Mouse (Mus musculus): ENCODE measurements around the gene Ttc39a. TPM values are rescaled to one million over a fixed set of nuclear protein-coding genes. Genes with fewer than 3 reads are reported as not detected.
"Not testable (repeated sequence)": the region's sequence is repeated elsewhere in the genome, so short reads cannot be mapped to it uniquely, and the experiment has no call there.

The Ttc39a gene
- polyA plus RNA-seq, 1 experiment from 2014 or later, result 3.5 TPM

DNA sequence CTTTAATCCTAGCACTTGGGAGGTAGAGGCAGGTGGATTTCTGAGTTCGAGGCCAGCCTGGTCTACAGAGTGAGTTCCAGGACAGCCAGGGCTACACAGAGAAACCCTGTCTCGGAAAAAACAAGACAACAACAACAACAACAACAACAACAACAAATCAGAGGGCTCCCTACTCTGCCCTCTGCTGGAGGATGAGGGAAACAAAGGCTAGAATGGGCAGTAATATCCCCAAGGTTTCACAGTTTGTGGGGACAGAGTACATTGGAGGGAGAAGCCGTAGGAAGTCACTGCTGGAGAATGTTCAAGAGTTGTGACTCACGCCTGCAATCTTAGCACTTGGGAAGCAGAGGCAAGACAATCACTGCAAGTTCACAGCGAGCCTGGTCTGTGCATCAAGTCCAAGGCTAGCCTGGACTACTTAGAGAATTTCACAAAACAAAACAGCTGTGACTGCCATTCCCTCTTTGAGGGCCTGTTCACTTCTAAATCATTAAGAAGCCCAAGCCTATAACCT, 5.2 kb upstream of the Ttc39a start:
- 81% methylated on average over 5 of the region's 5 CpGs for WGBS
- no peak overlapping the region for H3K4me3 ChIP-seq (replicated peaks; ENCODE audit: low read length)
- no peak for ATAC-seq (ENCODE audit: low FRiP score)

DNA sequence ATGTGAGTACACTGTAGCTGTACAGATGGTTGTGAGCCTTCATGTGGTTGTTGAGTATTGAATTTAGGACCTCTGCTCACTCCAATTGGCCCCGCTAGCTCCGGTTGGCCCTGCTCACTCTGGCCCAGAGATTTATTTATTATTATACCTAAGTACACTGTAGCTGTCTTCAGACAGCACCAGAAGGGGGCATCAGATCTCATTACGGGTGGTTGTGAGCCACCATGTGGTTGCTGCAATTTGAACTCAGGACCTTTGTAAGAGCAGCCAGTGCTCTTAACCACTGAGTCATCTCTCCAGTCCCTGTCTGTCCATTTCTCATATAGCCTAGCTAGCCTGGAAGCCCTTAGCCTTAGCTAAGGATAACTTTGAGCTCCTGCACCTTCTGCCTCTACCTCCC, 1.5 kb upstream of the Ttc39a start:
- H3K4me2 ChIP-seq (replicated peaks); H3K27me3 ChIP-seq (ENCODE audit: control insufficient read depth, insufficient read depth, low read length); H3K9me3 ChIP-seq (ENCODE audit: control insufficient read depth, low read length); DNase-seq (ENCODE audit: low spot score); H3K4me1 ChIP-seq (replicated peaks; ENCODE audit: control insufficient read depth, insufficient read depth, low read length); H3K9ac ChIP-seq; ATAC-seq (ENCODE audit: low FRiP score); H3K36me3 ChIP-seq (replicated peaks; ENCODE audit: control insufficient read depth, insufficient read depth); H3K4me3 ChIP-seq (replicated peaks; ENCODE audit: low read length); H3K27ac ChIP-seq: not testable (repeated sequence)
- WGBS, result 88% methylated on average over 3 of the region's 3 CpGs

More for the DNA sequence above, 5.2 kb upstream of the Ttc39a start:
- Histone ChIP-seq H3K36me3 (replicated peaks; ENCODE audit: control insufficient read depth, insufficient read depth) (no peaks in the 10 kb centered on the region), H3K9me3 (ENCODE audit: control insufficient read depth, low read length) (no peaks in the 10 kb centered on the region), H3K27ac (no peak overlapping the region), H3K4me2 (replicated peaks) (no peak overlapping the region), H3K4me1 (replicated peaks; ENCODE audit: control insufficient read depth, insufficient read depth, low read length) (peaks cover 3% of the 10 kb centered on the region), H3K27me3 (ENCODE audit: control insufficient read depth, insufficient read depth, low read length) (no peaks in the 10 kb centered on the region), H3K9ac (no peak overlapping the region)
- no peak for DNase-seq (ENCODE audit: low spot score)

DNA sequence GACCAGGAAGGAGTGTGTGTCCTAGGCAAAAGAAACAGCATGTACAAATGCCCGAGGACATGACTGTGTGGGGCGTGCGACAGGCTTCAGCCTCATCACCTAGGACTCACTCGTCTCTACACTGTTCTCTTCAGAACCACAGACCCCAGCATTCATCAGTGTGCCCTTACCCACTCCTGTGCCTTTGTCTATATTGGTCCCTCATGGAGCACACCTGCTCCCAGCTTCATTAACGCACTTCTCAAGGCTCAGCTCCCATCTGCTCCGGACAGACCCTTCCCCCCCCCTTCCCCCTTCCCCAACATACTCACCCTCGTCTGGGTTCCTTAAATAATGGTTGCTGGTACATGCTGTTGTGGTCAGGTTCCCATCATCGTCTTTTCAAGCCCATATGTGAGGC, 1.0 kb upstream of the Ttc39a start:
- Histone ChIP-seq H3K9ac (no peak overlapping the region), H3K27me3 (ENCODE audit: control insufficient read depth, insufficient read depth, low read length) (no peaks in the 10 kb centered on the region), H3K4me3 (replicated peaks; ENCODE audit: low read length) (no peak overlapping the region), H3K9me3 (ENCODE audit: control insufficient read depth, low read length) (no peaks in the 10 kb centered on the region), H3K27ac (no peak overlapping the region), H3K4me1 (replicated peaks; ENCODE audit: control insufficient read depth, insufficient read depth, low read length) (peaks cover 7% of the 10 kb centered on the region), H3K36me3 (replicated peaks; ENCODE audit: control insufficient read depth, insufficient read depth) (no peaks in the 10 kb centered on the region), H3K4me2 (replicated peaks) (peak overlapping the region; percentile 98; the same call in 1 of the 2 replicates)
- ATAC-seq (ENCODE audit: low FRiP score) (no peak), DNase-seq (ENCODE audit: low spot score) (no peak)
- WGBS, result 43% methylated on average over 8 of the region's 8 CpGs

DNA sequence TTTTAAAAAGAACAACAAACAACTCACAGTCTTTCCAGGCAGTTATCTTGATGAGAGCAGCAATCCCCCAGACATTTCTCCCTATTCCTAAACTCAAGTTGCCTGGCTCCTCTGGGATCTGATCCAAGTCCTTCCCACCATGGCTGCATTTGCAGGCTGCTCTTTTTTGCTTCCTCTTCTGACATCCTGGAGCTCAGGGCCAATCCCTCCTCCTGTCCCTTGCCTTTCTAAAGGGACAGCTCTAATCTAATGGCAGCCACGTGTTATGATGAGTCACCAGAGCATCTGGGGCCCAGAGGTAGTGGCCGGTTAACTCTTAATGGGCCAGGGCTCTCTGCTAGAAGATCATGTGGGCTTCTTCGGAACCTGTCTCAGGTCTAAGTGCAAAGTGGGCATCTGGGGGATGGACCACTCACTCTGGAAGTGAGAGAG, 353 bp upstream of the Ttc39a start:
- WGBS, result 7% methylated on average over 3 of the region's 3 CpGs
- H3K4me2 ChIP-seq (replicated peaks), result peak overlapping the region; percentile 98
- ATAC-seq (ENCODE audit: low FRiP score), result peak; percentile 33; the same call in 1 of the 2 replicates
- no peaks in the 10 kb centered on the region for H3K27me3 ChIP-seq (ENCODE audit: control insufficient read depth, insufficient read depth, low read length)
- H3K4me1 ChIP-seq (replicated peaks; ENCODE audit: control insufficient read depth, insufficient read depth, low read length), result peaks cover 7% of the 10 kb centered on the region
- no peak overlapping the region for H3K27ac ChIP-seq
- no peaks in the 10 kb centered on the region for H3K9me3 ChIP-seq (ENCODE audit: control insufficient read depth, low read length)
- no peaks in the 10 kb centered on the region for H3K36me3 ChIP-seq (replicated peaks; ENCODE audit: control insufficient read depth, insufficient read depth)
- H3K9ac ChIP-seq, result peak overlapping the region; percentile 77
- H3K4me3 ChIP-seq (replicated peaks; ENCODE audit: low read length), result peak overlapping the region; percentile 75
- peak; percentile 42 for DNase-seq (ENCODE audit: low spot score)

DNA sequence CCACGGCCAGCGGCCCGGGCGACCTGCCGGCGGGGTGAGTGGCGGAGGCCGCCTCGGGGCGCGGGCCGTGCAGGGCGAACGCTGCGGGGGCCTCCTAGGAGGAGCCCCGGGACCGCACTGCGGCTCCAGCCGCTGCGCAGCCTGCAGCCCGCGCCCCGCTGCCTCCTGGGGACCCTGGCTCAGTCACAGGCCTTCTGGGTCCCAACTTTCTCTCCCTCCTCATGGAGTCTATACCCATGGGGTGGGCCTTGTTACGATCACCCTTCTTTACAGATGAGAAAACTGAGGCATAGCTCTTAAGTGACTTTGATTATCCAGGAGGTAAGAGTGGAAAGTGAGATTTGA, 725 bp downstream of the Ttc39a start:
- Histone ChIP-seq H3K36me3 (replicated peaks; ENCODE audit: control insufficient read depth, insufficient read depth) (no peaks in the 10 kb centered on the region), H3K4me2 (replicated peaks) (peak overlapping the region; percentile 98), H3K27me3 (ENCODE audit: control insufficient read depth, insufficient read depth, low read length) (no peaks in the 10 kb centered on the region), H3K27ac (no peak overlapping the region), H3K4me1 (replicated peaks; ENCODE audit: control insufficient read depth, insufficient read depth, low read length) (peaks cover 7% of the 10 kb centered on the region), H3K9ac (peak overlapping the region; percentile 77), H3K4me3 (replicated peaks; ENCODE audit: low read length) (peak overlapping the region; percentile 75), H3K9me3 (ENCODE audit: control insufficient read depth, low read length) (no peaks in the 10 kb centered on the region)
- DNase-seq (ENCODE audit: low spot score) (no peak), ATAC-seq (ENCODE audit: low FRiP score) (no peak)
- 3% methylated on average over 24 of the region's 24 CpGs for WGBS

DNA sequence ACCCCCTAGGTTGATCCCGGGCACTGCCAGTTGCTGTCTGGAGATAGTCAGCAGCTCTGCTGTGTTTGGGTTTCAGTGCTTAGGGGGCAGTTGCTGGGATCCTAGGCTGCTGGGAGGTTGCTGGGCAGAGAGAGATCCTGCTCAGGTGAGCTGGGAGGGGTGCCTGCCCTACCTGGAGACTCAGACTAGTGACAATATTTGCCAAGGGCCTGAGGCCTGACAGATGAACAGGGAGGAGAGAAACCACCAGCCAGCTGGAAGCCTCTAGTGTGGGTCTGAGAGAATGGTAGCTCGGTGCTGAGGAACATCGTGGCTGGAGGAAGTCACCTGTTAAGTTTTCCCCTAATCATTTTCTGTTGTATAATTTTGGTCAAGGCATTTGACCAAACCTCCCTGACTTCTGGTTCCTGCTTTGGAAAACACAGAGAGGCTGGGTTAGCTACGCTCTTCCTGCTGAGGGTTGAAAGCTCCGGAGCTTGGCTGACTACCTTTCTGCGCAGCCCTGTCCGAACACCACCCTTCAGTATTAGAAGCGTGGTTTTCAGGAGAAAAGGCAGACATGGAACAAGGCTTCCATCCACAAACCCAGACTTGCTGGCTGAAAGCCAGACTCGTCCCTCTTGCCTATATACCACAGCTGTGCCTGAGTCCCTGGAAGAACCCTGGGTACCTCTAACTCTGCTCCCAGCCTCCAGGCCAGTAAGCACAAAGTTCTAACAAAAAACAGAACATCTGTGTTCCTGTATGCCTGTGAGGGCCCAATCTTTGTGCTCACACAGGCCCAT, 1.5 kb downstream of the Ttc39a start:
- no peak overlapping the region for H3K27ac ChIP-seq
- 82% methylated on average over 9 of the region's 9 CpGs for WGBS
- H3K36me3 ChIP-seq (replicated peaks; ENCODE audit: control insufficient read depth, insufficient read depth), result no peaks in the 10 kb centered on the region
- ATAC-seq (ENCODE audit: low FRiP score) (no peak), DNase-seq (ENCODE audit: low spot score) (no peak)
- H3K4me2 ChIP-seq (replicated peaks), result peak overlapping the region; percentile 98; the same call in 1 of the 2 replicates
- H3K9me3 ChIP-seq (ENCODE audit: control insufficient read depth, low read length), result no peaks in the 10 kb centered on the region
- H3K4me1 ChIP-seq (replicated peaks; ENCODE audit: control insufficient read depth, insufficient read depth, low read length), result peaks cover 7% of the 10 kb centered on the region
- no peaks in the 10 kb centered on the region for H3K27me3 ChIP-seq (ENCODE audit: control insufficient read depth, insufficient read depth, low read length)
- no peak overlapping the region for H3K4me3 ChIP-seq (replicated peaks; ENCODE audit: low read length)
- no peak overlapping the region for H3K9ac ChIP-seq

DNA sequence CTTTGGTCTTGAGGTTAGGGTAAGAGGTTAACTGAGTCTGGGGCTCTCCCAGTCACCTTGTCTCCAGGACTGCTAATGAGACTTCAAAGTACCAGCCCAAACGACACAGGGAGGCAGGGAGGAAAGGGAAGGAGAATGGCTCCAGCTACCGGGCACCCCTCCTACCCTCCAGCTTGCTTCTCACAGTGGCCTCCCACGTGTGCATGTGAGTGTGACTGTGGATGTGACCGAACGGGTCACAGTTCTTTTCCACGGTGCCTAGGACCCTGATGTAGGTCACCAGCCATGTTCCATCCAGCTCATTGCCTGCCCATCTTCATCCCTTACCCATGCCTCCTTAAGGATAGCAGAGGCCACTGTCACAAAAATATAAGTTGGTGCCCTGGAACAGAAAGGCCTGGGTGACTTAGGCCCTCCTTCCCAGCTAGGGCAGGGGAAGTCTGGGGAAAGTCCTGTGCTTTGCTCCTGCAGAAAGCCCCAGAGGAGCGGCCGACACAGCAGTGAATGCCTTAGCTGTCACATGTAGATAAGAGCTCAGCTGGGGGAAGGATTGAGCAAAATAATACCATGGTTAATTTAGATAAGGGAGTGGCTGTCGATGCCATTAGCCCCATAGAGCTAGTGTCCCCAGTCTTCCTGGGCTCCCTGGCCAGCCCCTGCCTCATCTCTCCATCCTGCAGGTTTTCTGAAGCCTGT, 4.4 kb downstream of the Ttc39a start:
- H3K9ac ChIP-seq, result no peak overlapping the region
- H3K9me3 ChIP-seq (ENCODE audit: control insufficient read depth, low read length), result no peaks in the 10 kb centered on the region
- H3K27ac ChIP-seq, result no peak overlapping the region
- H3K4me1 ChIP-seq (replicated peaks; ENCODE audit: control insufficient read depth, insufficient read depth, low read length), result peaks cover 7% of the 10 kb centered on the region
- DNase-seq (ENCODE audit: low spot score), result no peak
- WGBS, result 67% methylated on average over 9 of the region's 9 CpGs
- no peak for ATAC-seq (ENCODE audit: low FRiP score)
- H3K4me3 ChIP-seq (replicated peaks; ENCODE audit: low read length), result no peak overlapping the region
- no peak overlapping the region for H3K4me2 ChIP-seq (replicated peaks)
- no peaks in the 10 kb centered on the region for H3K27me3 ChIP-seq (ENCODE audit: control insufficient read depth, insufficient read depth, low read length)
- no peaks in the 10 kb centered on the region for H3K36me3 ChIP-seq (replicated peaks; ENCODE audit: control insufficient read depth, insufficient read depth)

DNA sequence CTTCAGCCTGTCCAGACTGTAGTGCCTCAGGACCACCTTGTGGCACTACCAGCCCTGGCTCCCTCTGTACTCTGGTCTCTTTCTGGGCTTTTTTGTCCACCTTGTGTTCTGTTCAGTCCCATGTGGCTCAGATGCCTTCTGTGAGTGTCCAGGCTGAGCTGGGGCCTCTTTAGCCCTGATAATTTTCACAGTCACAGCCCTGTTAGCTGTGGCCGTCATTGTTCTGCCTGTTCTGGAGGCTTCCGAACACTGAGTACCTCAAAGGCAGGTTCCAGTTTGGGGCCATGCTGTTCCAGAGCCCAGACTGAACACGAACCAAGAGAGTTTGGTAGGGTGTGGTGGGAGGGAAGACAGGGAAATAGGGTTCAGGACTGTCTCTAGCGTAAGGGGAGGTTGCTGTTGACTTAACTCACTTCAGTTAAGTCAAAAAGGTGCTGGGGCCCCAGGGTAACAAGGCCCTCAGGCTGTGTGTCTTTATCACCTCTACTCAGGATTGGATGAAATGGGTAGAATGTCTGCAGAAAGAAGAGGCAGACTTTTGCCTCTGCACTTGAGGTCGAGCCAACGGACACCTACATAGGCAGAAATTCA, 5.0 kb downstream of the Ttc39a start:
- Histone ChIP-seq H3K4me3 (replicated peaks; ENCODE audit: low read length) (no peak overlapping the region), H3K27me3 (ENCODE audit: control insufficient read depth, insufficient read depth, low read length) (no peaks in the 10 kb centered on the region), H3K9ac (no peak overlapping the region), H3K27ac (no peak overlapping the region), H3K36me3 (replicated peaks; ENCODE audit: control insufficient read depth, insufficient read depth) (no peaks in the 10 kb centered on the region), H3K4me1 (replicated peaks; ENCODE audit: control insufficient read depth, insufficient read depth, low read length) (peaks cover 2% of the 10 kb centered on the region), H3K9me3 (ENCODE audit: control insufficient read depth, low read length) (no peaks in the 10 kb centered on the region), H3K4me2 (replicated peaks) (no peak overlapping the region)
- no peak for ATAC-seq (ENCODE audit: low FRiP score)
- no peak for DNase-seq (ENCODE audit: low spot score)
- WGBS, result 86% methylated on average over 6 of the region's 6 CpGs

DNA sequence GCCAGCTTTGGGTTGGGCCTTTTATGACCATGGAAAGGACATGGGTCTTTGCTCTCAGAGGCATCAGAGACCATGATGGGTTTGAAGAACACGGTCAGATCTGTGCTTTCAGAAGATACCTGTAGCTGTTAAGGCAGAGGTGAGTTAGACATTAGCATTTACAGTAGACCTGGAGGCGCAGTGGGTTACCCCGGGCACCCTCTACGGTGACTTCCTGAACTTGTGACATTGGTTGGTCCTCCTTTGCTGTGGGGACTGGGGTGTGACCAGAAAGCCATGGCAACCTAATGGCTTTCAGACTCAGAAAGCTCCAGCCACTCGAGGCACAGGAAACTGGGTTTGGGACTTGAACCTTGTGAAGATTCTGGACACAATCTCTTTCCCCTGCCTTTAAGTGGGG, 5.8 kb downstream of the Ttc39a start:
- Histone ChIP-seq H3K4me1 (replicated peaks; ENCODE audit: control insufficient read depth, insufficient read depth, low read length) (no peaks in the 10 kb centered on the region), H3K9me3 (ENCODE audit: control insufficient read depth, low read length) (no peaks in the 10 kb centered on the region), H3K4me2 (replicated peaks) (no peak overlapping the region), H3K9ac (no peak overlapping the region), H3K27ac (no peak overlapping the region), H3K36me3 (replicated peaks; ENCODE audit: control insufficient read depth, insufficient read depth) (no peaks in the 10 kb centered on the region), H3K4me3 (replicated peaks; ENCODE audit: low read length) (no peak overlapping the region), H3K27me3 (ENCODE audit: control insufficient read depth, insufficient read depth, low read length) (no peaks in the 10 kb centered on the region)
- no peak for ATAC-seq (ENCODE audit: low FRiP score)
- 87% methylated on average over 5 of the region's 5 CpGs for WGBS
- DNase-seq (ENCODE audit: low spot score), result no peak
